Mouse (Mus musculus) megakaryocyte, embryonic 14.5 days (primary cell): ENCODE results near the gene B4galt5.

Source experiments
- FLI1 ChIP-seq: IDR thresholded peaks from 2 replicates; pipeline ENCODE4 v1.6.1; 2012; ENCODE audit warnings: low read length, inconsistent platforms, mixed read lengths
- GATA1 ChIP-seq: IDR thresholded peaks from 3 replicates; pipeline ENCODE4 v1.6.1; 2012; ENCODE audit warnings: mixed read lengths, low read length, inconsistent platforms, borderline replicate concordance

DNA sequence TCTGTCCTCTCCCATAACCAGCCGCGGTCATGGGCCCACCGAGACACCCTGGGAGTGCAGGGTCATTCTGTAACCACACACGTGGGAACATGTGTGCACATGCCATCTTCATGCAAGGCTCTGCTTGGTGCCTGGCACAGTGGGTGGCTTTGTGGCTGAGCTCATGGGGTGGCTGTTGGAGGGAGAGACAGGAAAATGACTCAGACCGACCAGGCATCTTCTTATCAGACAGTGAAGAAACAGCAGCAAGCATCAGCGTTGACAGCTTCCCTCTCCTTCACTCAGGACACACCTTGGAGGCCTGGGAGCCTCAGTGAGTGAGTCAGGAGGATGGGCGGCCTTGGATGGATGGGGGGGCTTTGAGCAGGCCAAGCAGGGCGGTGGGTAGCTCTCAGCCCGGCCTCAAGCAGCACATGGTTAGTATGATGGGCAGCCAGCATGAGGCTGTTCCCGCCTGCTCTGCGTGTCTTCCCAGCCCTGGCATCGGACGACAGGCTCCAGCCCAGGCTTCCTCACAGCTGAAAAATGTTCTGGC is 75.7 kb downstream of the B4galt5 start:
- no peak for TF ChIP-seq GATA1
- TF ChIP-seq FLI1, result no peak
